Mouse (Mus musculus) hindlimb bud, embryonic 11.5 days (tissue): ENCODE measurements at regions not wholly inside any gene's neighbourhood (a gene's known extent, or its start where the extent isn't known, plus 50 kb on each side); places are given as distances from the start of the nearest gene placed in this dataset.

Experiments
- DNase-seq: peaks from one replicate; pipeline ENCODE4 v3.0.0-alpha.2; 2012; ENCODE audit warnings: low read depth, low spot score; ENCODE audit errors: extremely low spot score

DNA sequence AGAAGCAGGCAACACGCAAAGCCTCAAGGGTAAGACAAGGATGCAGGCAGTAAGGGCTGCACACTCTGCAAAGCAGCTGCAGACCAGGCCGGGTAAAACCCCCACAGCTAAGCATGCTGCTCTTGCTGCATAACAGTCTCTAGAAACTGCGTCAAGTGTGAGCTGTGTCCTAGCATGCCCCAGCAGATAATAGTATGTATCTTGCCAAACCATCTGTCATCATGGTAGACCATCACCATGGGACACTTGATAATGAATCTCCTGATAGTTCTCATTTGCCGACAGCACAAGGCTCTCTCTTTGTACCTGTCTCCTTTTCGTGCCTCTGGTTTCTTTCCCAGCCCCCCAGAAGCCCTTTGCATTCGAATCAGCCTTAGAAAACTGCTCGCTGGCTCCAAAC, 52.5 kb upstream of the Ddx18 start:
- DNase-seq = no peak

DNA sequence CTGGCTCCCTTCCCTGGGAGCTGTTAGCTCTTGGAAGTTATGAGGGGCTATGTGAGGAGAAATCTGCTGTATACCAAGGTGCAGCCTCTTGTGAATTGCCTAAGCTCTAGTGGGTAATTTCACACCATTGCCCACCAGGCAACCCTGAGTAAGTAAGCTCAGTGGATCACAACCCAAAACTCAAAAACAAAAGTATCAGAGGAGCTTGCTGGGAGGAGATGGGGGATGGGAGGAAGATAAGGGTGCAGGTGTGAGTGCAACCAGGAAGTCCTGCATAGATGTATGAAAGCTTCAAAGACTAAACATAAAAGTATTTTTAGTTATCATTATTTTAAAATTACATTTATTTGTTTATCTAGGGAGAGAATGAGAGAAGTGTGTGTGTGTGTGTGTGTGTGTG, 50.8 kb upstream of the Ddx18 start:
- no peak for DNase-seq
